Mouse (Mus musculus) 3T3-L1 (cell line): ENCODE measurements around the gene Pla2r1.

Source experiments
- DNase-seq: peaks from one replicate; pipeline ENCODE4 v3.0.0-alpha.2; 2015; ENCODE audit warnings: low read depth, low spot score

Pla2r1 gene

DNA sequence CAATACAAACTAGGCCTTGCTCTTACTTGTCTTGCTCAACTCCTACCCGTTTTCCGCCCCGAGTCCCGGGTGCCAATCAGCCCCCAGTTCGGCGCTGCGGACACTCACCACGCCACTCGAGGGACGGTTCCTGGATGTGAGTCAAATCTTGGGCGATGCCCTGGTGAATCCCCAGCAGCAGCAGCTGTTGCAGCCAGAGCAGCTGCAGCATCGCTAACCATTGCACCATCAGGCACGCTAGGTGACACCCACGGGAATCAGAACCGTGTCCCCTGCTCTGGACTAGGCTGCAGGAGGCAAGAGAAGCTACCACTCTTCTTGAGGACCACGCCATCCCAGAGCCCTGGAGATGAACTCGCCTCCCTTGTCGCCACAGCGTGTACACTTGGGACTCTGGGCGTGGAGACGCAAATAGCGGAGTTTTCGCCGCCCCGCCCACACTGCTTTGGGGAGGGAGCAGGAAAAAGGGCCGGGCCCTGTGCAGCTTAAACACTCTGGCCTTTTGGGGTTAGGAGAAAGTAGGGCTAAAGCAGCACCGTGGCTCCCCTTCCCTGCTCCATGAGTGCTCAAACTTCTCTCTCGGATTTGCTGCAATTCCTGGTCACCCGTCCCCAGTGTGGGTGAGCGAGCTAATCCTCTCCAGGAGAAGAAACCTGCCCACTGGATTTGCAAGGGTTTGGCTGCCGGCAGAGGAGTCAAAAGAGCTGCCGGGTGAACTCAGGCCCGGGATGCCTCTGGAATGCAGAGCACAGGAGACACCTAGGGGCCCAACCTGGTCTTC lies at the start of gene Pla2r1:
TSS of gene Pla2r1 (minus strand) at position 407 of the 781 bp plus-strand sequence.
- DNase-seq, result no peak

DNA sequence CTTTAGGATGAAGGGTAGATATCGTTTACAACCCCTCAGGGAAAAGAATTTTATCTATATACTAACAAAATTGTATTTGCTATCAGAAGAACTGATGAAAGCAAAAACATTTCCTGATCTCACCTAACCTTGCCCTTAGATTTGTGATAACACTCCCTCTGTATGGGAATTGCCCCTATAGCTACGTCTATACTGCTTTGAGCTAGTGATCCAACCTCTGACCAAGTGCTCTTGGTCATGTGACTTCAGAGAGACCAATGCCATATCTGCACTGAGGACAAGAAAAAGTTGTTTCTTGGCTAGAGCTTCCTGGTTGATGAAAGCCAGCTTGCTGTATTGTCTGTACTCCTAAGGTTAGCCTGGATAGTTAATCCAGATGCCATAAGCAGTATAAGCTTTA lies 48.2 kb upstream of the Pla2r1 start:
- no peak for DNase-seq

DNA sequence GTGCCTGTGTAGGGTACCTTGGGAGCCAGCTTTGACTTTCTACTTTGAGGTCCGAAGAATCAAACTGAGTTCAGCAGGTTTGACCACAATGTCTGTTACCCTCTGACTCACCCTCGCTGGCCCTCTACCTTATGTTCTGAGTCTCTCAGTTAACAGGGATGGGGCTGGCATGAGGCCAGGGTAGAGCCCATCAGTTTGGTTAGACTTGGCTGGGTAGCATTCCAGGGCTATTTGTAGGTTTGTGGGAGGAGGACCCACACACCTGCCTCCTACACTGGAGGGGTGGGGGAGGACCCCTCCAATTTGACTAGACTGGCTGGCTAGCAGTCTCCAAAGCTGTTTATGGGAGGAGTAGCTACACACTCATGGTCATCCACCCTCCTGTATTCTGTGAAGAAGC lies 47.8 kb upstream of the Pla2r1 start:
- DNase-seq, result peak; percentile 61

DNA sequence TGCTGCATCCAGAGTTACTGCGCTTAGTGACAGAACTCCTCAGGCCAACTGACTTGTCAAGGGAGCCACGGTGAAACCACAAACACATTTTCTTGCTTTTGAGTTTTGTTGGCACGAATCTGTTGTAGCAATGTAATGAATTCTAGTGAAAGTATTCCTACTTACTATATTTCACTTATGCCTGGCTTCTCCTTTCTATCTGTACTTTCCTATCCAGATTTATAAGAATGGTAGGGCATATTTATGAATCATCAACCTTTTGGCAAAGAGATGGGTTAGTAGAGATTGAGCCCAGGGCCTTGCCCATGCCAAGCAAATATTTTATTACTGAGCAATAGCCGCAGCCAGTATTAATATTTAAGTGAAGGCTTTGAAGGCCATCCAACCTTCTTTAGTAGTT lies 30.3 kb upstream of the Pla2r1 start:
- DNase-seq, result peak; percentile 69

DNA sequence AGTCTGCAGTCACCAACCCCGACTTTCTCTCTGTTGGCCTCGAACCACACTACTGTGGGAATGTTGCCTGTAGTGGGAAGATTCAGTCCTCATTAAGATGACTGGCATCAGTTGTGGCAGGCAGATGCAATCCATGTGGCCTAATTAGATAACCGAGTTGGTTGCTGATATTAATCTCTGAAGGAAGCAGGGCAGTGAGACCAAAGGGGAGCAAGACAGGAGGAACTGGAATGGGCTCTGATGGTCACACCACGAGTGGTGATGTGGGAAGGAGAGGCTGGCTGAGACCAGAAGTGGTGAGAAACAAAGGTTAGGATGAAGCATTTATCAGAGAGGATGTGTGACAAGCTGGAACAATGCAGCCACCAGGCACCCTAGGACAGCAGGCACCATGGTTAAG lies 1.5 kb upstream of the Pla2r1 start:
- DNase-seq, result no peak

DNA sequence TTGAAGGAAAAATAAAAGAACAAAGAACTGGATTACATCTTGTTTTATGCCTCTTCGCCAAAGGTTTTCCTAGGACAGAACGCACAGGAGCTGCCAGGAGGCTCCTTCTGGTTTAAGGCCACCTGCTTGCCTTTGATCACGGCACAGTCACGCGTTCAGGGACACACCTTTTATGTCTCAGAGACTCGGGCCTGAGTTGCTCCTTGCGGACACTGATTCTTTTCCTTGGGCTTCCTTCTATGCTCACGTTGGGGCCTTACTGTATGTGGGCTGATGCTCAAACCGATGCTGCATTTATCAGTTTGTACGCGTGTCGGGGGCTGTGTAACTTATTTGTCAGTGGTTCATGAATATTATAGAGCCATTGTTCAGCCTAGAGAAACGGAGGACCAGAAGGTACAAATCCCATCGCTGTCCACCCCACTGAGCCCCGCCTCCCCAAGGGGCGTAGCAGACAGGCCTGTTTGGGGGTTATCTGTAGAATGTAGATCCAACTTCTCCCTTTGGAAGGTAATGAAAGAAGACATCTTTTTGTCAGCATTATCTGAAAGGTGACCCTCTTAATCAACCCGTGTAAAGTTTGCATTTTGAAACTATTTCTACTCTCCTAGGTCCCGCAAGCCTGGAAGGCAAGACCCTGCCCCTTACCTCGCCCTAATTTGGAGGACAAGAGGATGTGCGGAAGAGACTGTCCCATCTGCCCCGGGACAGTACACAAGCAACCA lies 769 bp downstream of the Pla2r1 start:
- no peak for DNase-seq

DNA sequence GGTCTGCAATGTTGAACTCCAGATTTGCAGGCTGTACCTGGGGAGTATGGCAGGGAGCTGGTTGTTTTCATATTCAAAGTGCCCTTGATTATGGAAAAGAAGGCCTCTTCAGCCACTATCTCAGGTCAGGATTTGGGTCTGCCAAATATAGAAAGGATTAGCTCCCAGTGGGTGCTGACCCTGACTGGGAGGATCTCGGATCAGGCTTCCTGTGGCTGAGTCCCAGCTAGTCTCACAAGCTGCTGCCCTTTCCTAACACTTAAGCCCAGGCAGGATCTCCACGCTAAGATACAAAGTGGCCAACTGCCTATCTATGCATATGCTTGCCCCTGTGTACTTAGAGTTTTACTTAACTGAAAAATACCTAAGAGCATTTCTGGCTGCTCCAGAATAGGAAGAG lies 1.4 kb downstream of the Pla2r1 start:
- DNase-seq, result no peak

DNA sequence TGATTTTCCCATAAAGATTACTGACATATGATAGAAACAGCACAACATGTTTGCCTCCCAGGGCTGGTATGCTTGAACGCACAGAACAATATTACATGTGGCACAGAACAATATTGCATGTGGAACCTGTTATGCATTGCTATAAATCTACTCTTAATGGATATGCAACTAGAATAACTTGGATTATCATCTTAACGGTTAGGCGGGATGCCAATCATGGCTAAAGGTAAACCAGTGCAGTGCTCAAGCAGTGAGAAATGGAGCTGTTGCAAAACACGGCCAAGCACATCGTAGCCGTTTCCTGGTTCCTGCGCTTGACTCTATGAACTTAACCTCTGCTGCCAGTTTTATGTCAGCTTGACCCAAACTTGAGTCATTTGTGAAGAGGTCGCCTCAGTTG lies 2.6 kb downstream of the Pla2r1 start:
- DNase-seq, result no peak

DNA sequence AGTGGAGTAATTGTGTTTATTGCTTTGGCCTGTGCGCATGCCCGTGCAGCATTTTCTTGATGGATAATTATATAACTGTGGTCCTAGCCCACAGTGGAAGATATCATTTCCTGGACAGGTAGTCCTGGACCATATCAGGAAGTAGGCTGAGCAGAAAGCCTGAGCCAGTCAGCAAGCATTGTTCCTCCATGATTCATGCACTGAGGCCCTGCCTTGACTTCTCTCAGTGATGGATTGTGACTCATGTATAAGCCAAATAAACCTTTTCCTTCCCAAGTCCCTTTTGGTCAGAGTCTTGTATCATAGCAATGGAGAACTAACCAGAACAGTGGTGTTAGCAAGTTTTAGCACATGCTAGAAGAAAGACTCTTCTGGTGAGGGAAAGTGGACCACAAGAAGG lies 3.3 kb downstream of the Pla2r1 start:
- peak; percentile 75 for DNase-seq

DNA sequence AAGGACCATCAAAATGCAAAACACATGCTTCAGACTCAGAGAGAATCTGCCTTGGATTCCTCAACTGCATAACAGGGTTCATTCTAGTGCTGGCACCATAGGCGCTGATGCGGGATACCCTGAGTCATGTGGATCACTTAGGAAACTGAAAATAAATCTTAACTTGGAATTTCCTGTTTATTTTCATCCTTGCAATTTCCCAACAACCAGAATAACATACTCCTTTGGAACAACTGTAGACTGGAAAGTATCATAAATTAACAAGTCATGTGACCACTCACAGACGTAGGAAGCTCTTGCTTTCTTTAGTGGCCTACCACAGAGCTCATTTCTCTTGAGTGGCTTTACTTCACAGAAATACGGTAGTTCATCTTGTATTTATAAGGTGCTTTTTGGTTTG lies 7.0 kb downstream of the Pla2r1 start:
- DNase-seq, result peak; percentile 65

DNA sequence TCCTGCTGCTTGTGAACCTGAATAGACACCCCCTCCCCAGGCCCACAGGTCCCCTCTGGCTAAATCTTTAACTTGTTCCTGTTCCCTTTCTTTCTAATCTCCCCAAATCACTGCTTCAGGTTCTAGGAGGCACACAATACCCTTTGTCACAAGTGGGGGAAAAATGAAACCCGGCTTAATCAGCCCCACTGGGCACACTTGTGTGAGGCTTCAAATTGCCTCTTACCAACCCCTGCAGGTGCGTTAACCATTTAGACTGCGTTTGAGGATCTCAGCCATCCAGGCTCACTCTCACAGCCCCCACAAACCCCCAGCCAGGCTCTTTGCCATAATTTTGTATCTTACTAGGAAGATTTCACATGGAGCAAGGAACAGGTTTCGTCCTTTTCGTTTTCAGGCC lies 9.1 kb downstream of the Pla2r1 start:
- DNase-seq, result no peak

DNA sequence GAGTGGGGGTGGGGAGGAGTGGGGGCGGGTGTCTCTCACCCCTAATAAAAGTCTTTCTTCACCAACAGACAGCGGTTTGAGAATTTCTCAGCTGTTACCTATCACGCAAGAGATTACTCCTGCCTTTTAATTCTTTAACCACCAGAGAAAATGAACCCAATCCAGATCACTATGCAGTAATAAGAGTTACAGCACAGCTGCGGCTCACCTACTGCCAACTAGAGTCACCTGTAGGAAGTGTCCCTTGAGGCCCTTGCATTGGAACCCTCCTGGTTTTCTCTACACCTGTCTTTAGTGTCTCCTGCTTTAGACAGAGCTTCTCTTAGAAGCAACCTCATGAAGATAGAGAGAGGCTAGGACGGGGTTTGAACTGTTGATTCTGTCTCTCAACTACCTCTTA lies 11.4 kb downstream of the Pla2r1 start:
- DNase-seq, result no peak

DNA sequence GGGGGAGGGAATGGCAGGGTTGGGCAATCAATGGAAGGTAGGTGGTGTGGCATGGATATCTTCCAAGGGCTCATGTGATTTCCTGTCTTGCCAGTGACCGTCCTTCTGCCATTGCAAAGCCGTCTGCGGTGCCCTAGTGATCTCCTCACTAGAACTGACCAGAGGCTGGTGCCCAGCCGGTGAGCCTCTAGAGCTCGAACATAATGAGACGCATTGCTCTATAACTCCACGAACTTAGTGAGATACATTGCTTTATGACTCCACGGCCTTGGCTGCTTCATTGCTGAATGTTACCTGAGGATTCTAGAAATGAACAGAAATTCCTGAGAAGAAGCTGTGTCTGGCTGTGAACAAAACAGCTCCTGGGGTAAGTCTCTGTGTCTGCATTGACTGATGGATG lies 12.8 kb downstream of the Pla2r1 start:
- no peak for DNase-seq

DNA sequence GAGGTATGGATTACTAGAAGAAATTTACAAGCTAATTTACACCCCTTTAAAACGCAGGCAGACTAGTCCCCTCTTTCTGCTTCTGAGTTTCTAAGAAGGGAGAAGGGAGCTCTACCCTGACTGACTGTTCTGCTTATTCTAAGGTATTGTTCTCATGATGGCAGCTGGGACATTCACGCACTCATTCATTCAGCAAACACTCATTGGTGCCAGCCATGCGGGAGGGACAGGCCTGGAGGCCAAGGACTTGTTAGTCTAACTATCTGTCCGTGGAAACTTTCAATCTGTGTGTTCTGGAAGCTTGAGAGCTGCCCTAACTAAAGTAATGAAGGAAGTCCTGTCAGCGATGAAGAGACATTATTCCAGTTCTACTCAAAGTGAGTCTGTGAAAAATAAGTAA lies 14.4 kb downstream of the Pla2r1 start:
- no peak for DNase-seq

DNA sequence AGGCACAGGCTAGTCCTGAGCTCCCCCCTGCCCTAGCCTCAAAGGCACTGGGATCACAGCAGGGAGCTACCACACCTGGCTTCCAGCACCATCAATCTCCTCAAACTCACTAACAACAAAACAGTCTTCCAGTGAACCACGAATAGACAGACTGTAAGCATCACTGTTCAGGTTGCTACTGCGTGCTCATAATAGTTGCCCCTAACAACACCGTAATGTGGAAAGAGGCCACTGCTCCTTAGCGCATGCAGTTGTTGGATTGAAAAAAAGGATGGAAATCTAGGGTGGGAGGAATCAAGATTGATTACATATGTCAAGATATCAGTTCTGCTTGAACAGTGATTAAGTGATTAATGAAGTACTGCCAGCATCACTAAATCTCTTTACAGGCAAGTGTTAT lies 14.8 kb downstream of the Pla2r1 start:
- DNase-seq, result no peak

DNA sequence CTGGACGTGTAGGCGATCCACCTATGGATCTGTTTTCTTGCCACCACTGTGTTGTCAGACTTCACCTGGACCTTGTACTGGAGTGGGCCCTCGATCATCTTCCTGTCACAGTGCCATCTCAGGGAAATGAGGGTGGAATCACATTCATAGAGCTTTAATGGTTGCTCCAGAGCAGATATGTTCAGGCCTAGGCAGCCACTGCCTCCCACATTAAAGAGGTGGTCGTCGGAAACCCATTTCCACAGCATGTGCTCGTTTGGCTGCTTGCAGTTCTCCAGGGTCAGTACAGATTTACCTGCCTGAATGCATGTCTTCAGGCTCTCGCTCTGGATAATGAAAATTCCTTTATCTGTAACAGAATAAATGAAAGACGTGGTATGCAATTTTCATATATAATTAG lies 18.4 kb downstream of the Pla2r1 start:
- no peak for DNase-seq

DNA sequence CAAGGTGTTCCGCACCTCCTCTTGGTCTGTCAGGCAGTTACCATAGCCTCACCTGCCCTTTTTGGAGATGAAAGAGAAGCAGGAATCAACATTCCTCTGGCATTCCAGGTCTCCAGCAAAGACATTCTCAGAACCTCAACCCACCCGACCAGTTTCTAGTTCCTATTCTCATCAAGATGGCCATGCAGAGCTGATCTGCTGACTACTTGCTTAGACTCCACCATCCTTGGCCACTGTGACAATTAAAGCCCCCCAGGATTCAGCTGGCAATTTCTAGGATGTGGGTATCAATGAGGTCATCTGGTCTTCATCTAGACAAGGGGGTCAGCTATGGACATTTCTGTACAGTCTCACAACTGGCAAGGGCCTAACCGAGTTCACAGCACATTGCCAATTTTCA lies 20.1 kb downstream of the Pla2r1 start:
- DNase-seq, result no peak

DNA sequence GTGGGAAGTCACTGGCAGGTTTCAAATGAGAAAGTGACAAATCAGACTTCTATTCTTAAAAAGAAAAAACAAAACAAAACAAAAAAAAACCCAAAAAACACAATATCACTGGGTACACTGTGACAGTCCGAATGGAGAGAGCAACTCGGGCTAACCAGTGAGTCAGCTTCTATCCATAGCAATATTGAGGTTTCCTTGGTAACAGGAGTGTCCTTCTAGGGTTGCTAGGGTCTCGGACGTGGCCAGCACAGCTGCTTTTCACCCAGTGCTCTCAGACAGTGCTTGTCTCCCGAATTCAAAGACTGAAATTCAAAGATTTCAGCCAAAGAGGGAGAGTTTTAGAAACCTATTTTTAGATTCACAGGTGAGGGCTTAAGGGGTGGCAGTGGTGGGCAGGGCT lies 20.6 kb downstream of the Pla2r1 start:
- no peak for DNase-seq

DNA sequence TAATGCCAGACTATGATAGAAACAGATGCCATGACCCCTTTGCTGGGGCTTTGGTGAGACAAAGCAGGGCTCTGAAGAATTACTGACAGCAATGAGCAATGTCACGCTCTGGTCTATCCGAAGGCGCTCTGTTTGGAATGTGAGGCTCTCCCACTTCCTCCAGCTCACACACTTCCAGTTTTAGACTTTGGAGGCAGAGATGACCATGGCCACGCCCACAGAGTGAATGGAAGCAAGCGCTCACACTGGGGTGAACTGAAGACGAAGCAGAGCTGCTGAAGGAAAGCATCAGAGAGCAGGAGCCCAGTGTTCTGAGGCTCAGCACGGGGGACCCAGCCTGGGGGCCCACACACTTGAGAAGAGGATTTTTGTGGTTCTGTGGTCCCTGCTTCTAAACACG lies 37.3 kb downstream of the Pla2r1 start:
- no peak for DNase-seq

DNA sequence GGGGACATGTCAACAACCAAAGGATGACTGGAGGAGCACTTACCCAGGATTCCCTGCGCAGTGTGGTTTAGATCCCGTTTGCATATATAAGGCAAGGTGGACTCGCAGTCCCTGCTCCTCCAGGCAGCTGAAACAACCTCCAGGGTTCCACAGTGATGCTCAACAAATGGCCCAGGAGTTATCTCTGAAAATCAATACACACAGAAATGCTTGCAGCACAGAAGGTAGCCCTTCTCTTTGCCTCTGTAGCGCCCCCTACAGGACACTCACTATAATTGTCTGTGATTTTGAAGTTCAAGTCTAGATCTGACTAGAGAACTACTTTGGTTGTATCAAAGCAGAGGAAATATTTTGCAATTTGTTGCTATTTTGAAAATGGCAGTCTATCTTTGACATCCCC lies 38.2 kb downstream of the Pla2r1 start:
- no peak for DNase-seq

DNA sequence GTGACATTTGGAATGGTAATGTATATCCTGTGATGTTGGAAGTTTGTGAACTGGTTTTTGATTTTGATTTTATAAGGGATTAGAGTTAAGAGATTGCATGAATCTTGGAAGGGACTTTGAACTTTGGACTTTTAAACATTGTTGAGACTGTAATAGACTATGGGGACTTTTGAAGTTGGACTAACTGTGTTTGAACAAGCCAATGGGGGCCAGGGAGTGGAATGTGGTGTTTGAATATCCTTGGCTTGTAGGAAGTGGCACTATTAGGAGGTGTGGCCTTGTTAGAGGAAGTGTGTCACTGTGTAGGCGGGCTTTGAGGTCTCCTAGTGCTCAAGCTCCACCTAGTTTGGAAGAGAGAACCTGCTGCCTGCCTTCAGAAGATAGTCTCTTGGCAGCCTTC lies 42.4 kb downstream of the Pla2r1 start:
- no peak for DNase-seq

DNA sequence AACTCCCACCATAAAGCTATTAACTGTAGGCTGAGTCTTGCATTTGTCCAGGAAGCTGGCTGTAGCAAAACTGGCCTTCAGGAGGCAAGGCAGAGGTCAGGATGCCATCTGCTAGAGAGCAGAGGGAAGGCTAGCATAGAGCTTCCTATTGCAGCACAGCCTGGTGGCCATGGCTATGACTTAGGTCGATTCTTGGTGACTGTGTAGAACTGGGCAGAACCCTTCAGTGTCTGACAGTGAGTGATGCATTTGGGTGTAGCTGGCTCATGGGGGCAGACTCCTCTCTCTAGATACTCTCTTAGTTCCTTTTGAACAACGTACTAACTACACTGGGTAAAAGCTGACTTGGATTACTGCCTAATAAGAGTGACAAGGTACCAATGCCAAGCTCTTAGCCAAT lies 48.0 kb downstream of the Pla2r1 start:
- DNase-seq, result no peak

DNA sequence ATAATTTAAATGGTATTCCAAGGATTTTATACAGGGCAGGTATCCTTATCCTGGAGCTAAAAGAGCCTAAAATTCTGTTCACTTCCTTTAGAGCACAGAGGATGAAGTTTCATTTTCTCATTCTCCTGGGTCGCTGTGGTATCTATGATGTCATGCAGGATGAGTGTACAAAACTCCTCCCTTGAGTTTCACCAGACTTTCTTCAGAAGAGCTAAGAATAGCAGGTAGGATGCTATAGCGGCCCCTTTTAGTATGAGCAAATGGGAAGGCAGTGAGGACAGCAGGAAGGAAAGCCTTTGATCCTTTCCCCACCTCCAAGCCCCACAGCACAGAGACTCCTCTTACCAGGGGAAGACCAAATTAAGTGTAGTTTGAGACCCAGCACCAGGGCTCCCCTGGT lies 48.4 kb downstream of the Pla2r1 start:
- DNase-seq, result peak; percentile 56
